Mouse (Mus musculus) lung, embryonic 14.5 days (tissue): ENCODE measurements around the gene Olfr1395. TPM values are rescaled to one million over a fixed set of nuclear protein-coding genes. Genes with fewer than 3 reads are reported as not detected.
"Not testable (repeated sequence)": the region's sequence is repeated elsewhere in the genome, so short reads cannot be mapped to it uniquely, and the experiment has no call there.

ENCODE experiments used
- ATAC-seq: fragments of 200-750 bp; cut with Nextera tagmentation; 2 replicates; pipeline ENCODE4 v1.8.0; 2017; ENCODE audit warnings: mild to moderate bottlenecking, moderate TSS enrichment, moderate library complexity; ENCODE audit not compliant: insufficient read depth
- DNase-seq: peaks from one replicate; pipeline ENCODE4 v3.0.0-alpha.2; 2015
- H3K27ac ChIP-seq: fragments of 300-500 bp; sonication (generic); 2 replicates; pipeline ENCODE4 v1.5.1; 2014; ENCODE audit warnings: low read depth, mild to moderate bottlenecking, moderate library complexity
- H3K27me3 ChIP-seq: fragments of 300-500 bp; sonication (generic); 2 replicates; pipeline ENCODE4 v1.6.1; 2014; ENCODE audit warnings: low read length, control low read depth; ENCODE audit not compliant: insufficient read depth
- H3K36me3 ChIP-seq: fragments of 300-500 bp; sonication (generic); 2 replicates; pipeline ENCODE4 v1.6.1; 2014; ENCODE audit warnings: control low read depth; ENCODE audit not compliant: insufficient read depth
- H3K4me1 ChIP-seq: fragments of 300-500 bp; sonication (generic); 2 replicates; pipeline ENCODE4 v1.6.1; 2014; ENCODE audit warnings: antibody characterized with exemption, control low read depth; ENCODE audit not compliant: insufficient read depth
- H3K4me2 ChIP-seq: fragments of 300-500 bp; sonication (generic); 2 replicates; pipeline ENCODE4 v1.6.1; 2014; ENCODE audit warnings: mild to moderate bottlenecking
- H3K4me3 ChIP-seq: fragments of 300-500 bp; sonication (generic); 2 replicates; pipeline ENCODE4 v1.5.1; 2014; ENCODE audit warnings: low read depth, low read length
- H3K9ac ChIP-seq: fragments of 300-500 bp; sonication (generic); 2 replicates; pipeline ENCODE4 v1.6.1; 2014
- H3K9me3 ChIP-seq: fragments of 300-500 bp; sonication (generic); 2 replicates; pipeline ENCODE4 v1.6.1; 2016; ENCODE audit warnings: low read depth, low read length, control low read depth
- CTCF ChIP-seq: IDR thresholded peaks from 2 replicates; pipeline ENCODE4 v1.5.1; 2016; ENCODE audit warnings: antibody characterized with exemption, low read depth
- WGBS: fragments of 180-500 bp; shearing (Covaris S2); extraction: QIAGEN DNeasy Blood & Tissue Kit; methylation state at CpG from one replicate; pipeline ENCODE4 v1.1.7; 2014; 5-methylcytosine and 5-hydroxymethylcytosine counted together
- polyA plus RNA-seq: library from polyadenylated mRNA; unstranded; fragments of >200 nt; fragmentation: Nextera tagmentation; extraction: Ambion mirVana; gene quantifications from 2 replicates; pipeline ENCODE4 v1.2.1, GENCODE M21; 2014

Olfr1395 gene
- polyA plus RNA-seq, 1 experiment from 2014 or later = not detected

GRCm38 (mm10) chr11:49175345-49175744 lies 33.3 kb downstream of the Olfr1395 start:
- no peak overlapping the region for H3K9ac ChIP-seq
- DNase-seq (no peak), ATAC-seq (no peak)
- H3K36me3 ChIP-seq = no peaks in the 10 kb centered on the region
- H3K27ac ChIP-seq = no peak overlapping the region
- no peak overlapping the region for H3K4me3 ChIP-seq
- H3K27me3 ChIP-seq = no peaks in the 10 kb centered on the region
- H3K9me3 ChIP-seq = no peaks in the 10 kb centered on the region
- no peaks in the 10 kb centered on the region for H3K4me1 ChIP-seq
- H3K4me2 ChIP-seq = no peak overlapping the region
- 84% methylated on average over 8 of the region's 8 CpGs for WGBS
- no peak for TF ChIP-seq CTCF

GRCm38 (mm10) chr11:49176047-49176779 lies 34.1 kb downstream of the Olfr1395 start:
- H3K4me3 ChIP-seq, H3K36me3 ChIP-seq, H3K9ac ChIP-seq, H3K27ac ChIP-seq, H3K4me1 ChIP-seq, ATAC-seq, H3K9me3 ChIP-seq, H3K27me3 ChIP-seq, DNase-seq, H3K4me2 ChIP-seq: not testable (repeated sequence)
- 70% methylated on average over 4 of the region's 4 CpGs for whole genome bisulfite sequencing

- H3K9ac ChIP-seq = no peak overlapping the region
- no peak overlapping the region for H3K4me2 ChIP-seq
- H3K4me3 ChIP-seq = no peak overlapping the region
- H3K9me3 ChIP-seq = no peaks in the 10 kb centered on the region
- no peaks in the 10 kb centered on the region for H3K4me1 ChIP-seq
- no peaks in the 10 kb centered on the region for H3K27me3 ChIP-seq
- no peak for ATAC-seq
- no peaks in the 10 kb centered on the region for H3K36me3 ChIP-seq
- H3K27ac ChIP-seq = no peak overlapping the region
- no peak for DNase-seq
- no peak for TF ChIP-seq CTCF
- WGBS = 60% methylated on average over 1 of the region's 1 CpGs
These were observed 41.1 kb downstream of the Olfr1395 start for GRCm38 (mm10) chr11:49183172-49183571.

GRCm38 (mm10) chr11:49186452-49186851 lies 44.4 kb downstream of the Olfr1395 start:
- Histone ChIP-seq H3K36me3 (no peaks in the 10 kb centered on the region), H3K9ac (no peak overlapping the region), H3K27me3 (no peaks in the 10 kb centered on the region), H3K9me3 (no peaks in the 10 kb centered on the region), H3K4me3 (no peak overlapping the region), H3K27ac (no peak overlapping the region), H3K4me2 (no peak overlapping the region), H3K4me1 (no peaks in the 10 kb centered on the region)
- no peak for TF ChIP-seq CTCF
- ATAC-seq (no peak), DNase-seq (no peak)
- WGBS = 73% methylated on average over 6 of the region's 6 CpGs

- ATAC-seq = no peak
- no peak for TF ChIP-seq CTCF
- Histone ChIP-seq H3K4me1 (no peaks in the 10 kb centered on the region), H3K4me3 (no peak within 1 kb of the TSS), H3K4me2 (no peak within 1 kb of the TSS), H3K9me3 (no peaks in the 10 kb centered on the region), H3K27ac (no peak within 1 kb of the TSS), H3K9ac (no peak within 1 kb of the TSS), H3K27me3 (no peaks in the 10 kb centered on the region), H3K36me3 (no peaks in the 10 kb centered on the region)
- no peak for DNase-seq
- WGBS = 67% methylated on average over 8 of the region's 8 CpGs
These were observed 44.9 kb downstream of the Olfr1395 start, which contains the start of gene Btnl9 for GRCm38 (mm10) chr11:49186955-49187488. Gene Btnl9, minus strand, starts transcription at chr11:49187159.

- TF ChIP-seq CTCF = no peak
- Histone ChIP-seq H3K27me3 (no peaks in the 10 kb centered on the region), H3K9ac (no peak overlapping the region), H3K4me2 (no peak overlapping the region), H3K4me1 (no peaks in the 10 kb centered on the region), H3K36me3 (no peaks in the 10 kb centered on the region), H3K4me3 (no peak overlapping the region), H3K9me3 (no peaks in the 10 kb centered on the region), H3K27ac (no peak overlapping the region)
- ATAC-seq = no peak
- 67% methylated on average over 10 of the region's 10 CpGs for WGBS
- no peak for DNase-seq
These were observed 45.6 kb downstream of the Olfr1395 start for GRCm38 (mm10) chr11:49187701-49188100.

- WGBS = 1% methylated on average over 7 of the region's 7 CpGs
- H3K4me3 ChIP-seq = no peak overlapping the region
- DNase-seq (peak; percentile 83), ATAC-seq (no peak; the same call in 1 of the 2 replicates)
- no peak overlapping the region for H3K4me2 ChIP-seq
- peak; percentile 71 for TF ChIP-seq CTCF
- no peak overlapping the region for H3K9ac ChIP-seq
- H3K27me3 ChIP-seq = no peaks in the 10 kb centered on the region
- no peaks in the 10 kb centered on the region for H3K36me3 ChIP-seq
- no peak overlapping the region for H3K27ac ChIP-seq
- no peaks in the 10 kb centered on the region for H3K4me1 ChIP-seq
- H3K9me3 ChIP-seq = no peaks in the 10 kb centered on the region
These were observed 47.7 kb downstream of the Olfr1395 start for GRCm38 (mm10) chr11:49189737-49190136.
